Mouse (Mus musculus): ENCODE measurements at regions not wholly inside any gene's neighbourhood (a gene's known extent, or its start where the extent isn't known, plus 50 kb on each side); places are given as distances from the start of the nearest gene placed in this dataset.

DNA sequence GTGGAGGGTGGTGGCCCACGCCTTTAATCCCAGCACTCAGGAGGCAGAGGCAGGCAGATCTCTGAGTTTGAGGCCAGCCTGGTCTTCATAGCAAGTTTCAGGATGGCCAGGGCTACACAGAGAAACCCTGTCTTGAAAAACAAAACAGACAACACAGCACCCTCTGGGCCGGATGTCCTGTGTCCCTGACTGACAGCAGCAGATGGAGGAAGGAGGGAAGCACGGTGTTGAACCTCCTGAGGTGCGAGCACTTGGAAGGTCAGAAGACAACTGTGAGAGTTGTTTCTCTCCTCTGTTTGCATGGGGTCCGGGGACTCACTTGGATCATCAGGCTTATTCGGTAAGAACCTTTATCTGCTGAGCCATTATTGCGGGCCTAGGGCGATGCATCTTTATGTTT, 76.6 kb upstream of the Man2a1 start:
- H3K4me2 ChIP-seq (ENCODE audit: insufficient read depth, low read depth, poor library complexity, severe bottlenecking): no peak overlapping the region
- no peaks in the 10 kb centered on the region for H3K4me1 ChIP-seq (ENCODE audit: control insufficient read depth in 1 of 2, insufficient read depth in 2 of 2)
- H3K4me3 ChIP-seq (replicated peaks in 1 of 3; ENCODE audit: low read depth in 2 of 3, low read length in 2 of 3, poor library complexity in 1 of 3): no peak overlapping the region
- no peak overlapping the region for H3K27ac ChIP-seq (ENCODE audit: insufficient read depth, low read depth)
- no peak for DNase-seq (ENCODE audit: extremely low read depth)
- H3K9me3 ChIP-seq (replicated peaks; ENCODE audit: low read length): peaks cover under 1% of the 10 kb centered on the region
- H3K36me3 ChIP-seq (replicated peaks in 1 of 2; ENCODE audit: control insufficient read depth in 1 of 2, insufficient read depth in 1 of 2, low read length in 1 of 2): no peaks in the 10 kb centered on the region
- H3K9ac ChIP-seq (ENCODE audit: insufficient read depth, low read depth): no peak overlapping the region
- dilution Hi-C loops (cut with MboI; ENCODE audit: extremely low pct_ligation_motif_present, extremely low pct_unique_long_range_greater_than_20kb, low sequenced_read_pairs): no loop called here
- in situ Hi-C loops (cut with MboI; ENCODE audit: low pct_ligation_motif_present, low pct_unique_long_range_greater_than_20kb, low sequenced_read_pairs): no loop called here
- H3K79me2 ChIP-seq (replicated peaks; ENCODE audit: control insufficient read depth, extremely low read depth, insufficient read depth, poor library complexity, severe bottlenecking): no peaks in the 10 kb centered on the region
- TF ChIP-seq MAX (IDR thresholded peaks at IDR 0.05; ENCODE audit: low read length) (no peak), TCF12 (IDR thresholded peaks at IDR 0.05; ENCODE audit: low read depth, low read length) (no peak)
- H3K27me3 ChIP-seq (replicated peaks): no peaks in the 10 kb centered on the region

GRCm38 (mm10) chr17:64527817-64528216, 72.7 kb upstream of the Man2a1 start:
- no peaks in the 10 kb centered on the region for H3K36me3 ChIP-seq (replicated peaks in 1 of 2; ENCODE audit: control insufficient read depth in 1 of 2, insufficient read depth in 1 of 2, low read length in 1 of 2)
- H3K4me3 ChIP-seq (replicated peaks in 1 of 3; ENCODE audit: low read depth in 2 of 3, low read length in 2 of 3, poor library complexity in 1 of 3): no peak overlapping the region
- H3K4me2 ChIP-seq (ENCODE audit: insufficient read depth, low read depth, poor library complexity, severe bottlenecking): no peak overlapping the region
- H3K27ac ChIP-seq (ENCODE audit: insufficient read depth, low read depth): no peak overlapping the region
- TF ChIP-seq RAD21 (IDR thresholded peaks at IDR 0.05; ENCODE audit: low read depth, low read length) (no peak), EP300 (IDR thresholded peaks at IDR 0.05; ENCODE audit: low read length) (no peak), MAX (IDR thresholded peaks at IDR 0.05; ENCODE audit: low read length) (no peak), MEF2A (IDR thresholded peaks at IDR 0.05; ENCODE audit: borderline replicate concordance, low read depth, low read length) (no peak), ZMIZ1 (IDR thresholded peaks at IDR 0.05; ENCODE audit: low read depth, low read length) (no peak), IRF4 (IDR thresholded peaks at IDR 0.05; ENCODE audit: low read depth, low read length) (no peak), ZNF384 (IDR thresholded peaks at IDR 0.05; ENCODE audit: low read depth, low read length) (no peak), NELFE (IDR thresholded peaks at IDR 0.05; ENCODE audit: low read depth, low read length) (no peak)
- no peak for DNase-seq (ENCODE audit: extremely low read depth)
- H3K4me1 ChIP-seq (ENCODE audit: control insufficient read depth in 1 of 2, insufficient read depth in 2 of 2): peaks cover 6 to 14% of the 10 kb centered on the region in 2 experiments; a peak in 3 of 4 replicates
- in situ Hi-C loops (cut with MboI; ENCODE audit: low pct_ligation_motif_present, low pct_unique_long_range_greater_than_20kb, low sequenced_read_pairs): no loop called here
- dilution Hi-C loops (cut with MboI; ENCODE audit: extremely low pct_ligation_motif_present, extremely low pct_unique_long_range_greater_than_20kb, low sequenced_read_pairs): no loop called here
- no peak overlapping the region for H3K9ac ChIP-seq (ENCODE audit: insufficient read depth, low read depth)
- no peaks in the 10 kb centered on the region for H3K79me2 ChIP-seq (replicated peaks; ENCODE audit: control insufficient read depth, extremely low read depth, insufficient read depth, poor library complexity, severe bottlenecking)
- H3K9me3 ChIP-seq (replicated peaks; ENCODE audit: low read length): peaks cover 17% of the 10 kb centered on the region
- H3K27me3 ChIP-seq (replicated peaks): no peaks in the 10 kb centered on the region

DNA sequence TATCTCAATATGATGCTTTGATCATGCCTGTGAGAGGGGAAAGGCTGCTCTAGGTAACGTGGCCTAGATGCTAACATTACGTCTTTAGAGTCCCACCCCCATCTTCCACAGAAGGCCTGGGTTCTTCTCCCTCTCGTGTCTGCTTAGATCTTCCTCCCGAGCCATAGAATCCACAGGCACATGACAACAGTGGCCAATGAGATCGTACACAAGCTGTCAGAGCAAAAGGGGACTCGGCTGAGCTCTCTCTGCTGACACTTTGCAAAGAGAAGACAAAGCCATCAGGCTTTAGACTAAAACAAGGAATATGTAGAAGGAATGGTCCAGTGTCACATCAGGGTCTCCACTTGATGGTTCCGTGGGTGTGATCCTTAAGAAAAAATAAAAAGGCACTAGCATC, 72.1 kb upstream of the Man2a1 start:
- no peak overlapping the region for H3K9ac ChIP-seq (ENCODE audit: insufficient read depth, low read depth)
- in situ Hi-C loops (cut with MboI; ENCODE audit: low pct_ligation_motif_present, low pct_unique_long_range_greater_than_20kb, low sequenced_read_pairs): no loop called here
- peaks cover 6 to 14% of the 10 kb centered on the region in 2 experiments; a peak in 3 of 4 replicates for H3K4me1 ChIP-seq (ENCODE audit: control insufficient read depth in 1 of 2, insufficient read depth in 2 of 2)
- H3K79me2 ChIP-seq (replicated peaks; ENCODE audit: control insufficient read depth, extremely low read depth, insufficient read depth, poor library complexity, severe bottlenecking): no peaks in the 10 kb centered on the region
- no peaks in the 10 kb centered on the region for H3K27me3 ChIP-seq (replicated peaks)
- no peaks in the 10 kb centered on the region for H3K36me3 ChIP-seq (replicated peaks in 1 of 2; ENCODE audit: control insufficient read depth in 1 of 2, insufficient read depth in 1 of 2, low read length in 1 of 2)
- no peak overlapping the region for H3K27ac ChIP-seq (ENCODE audit: insufficient read depth, low read depth)
- TF ChIP-seq UBTF (IDR thresholded peaks at IDR 0.05; ENCODE audit: low read depth, low read length) (no peak), MAFK (IDR thresholded peaks at IDR 0.05; ENCODE audit: insufficient replicate concordance, low read length) (no peak), GABPA (IDR thresholded peaks at IDR 0.05; ENCODE audit: insufficient replicate concordance, low read depth, low read length) (no peak), TCF12 (IDR thresholded peaks at IDR 0.05; ENCODE audit: low read depth, low read length) (no peak), ELF1 (IDR thresholded peaks at IDR 0.05; ENCODE audit: low read depth, low read length) (no peak), MXI1 (IDR thresholded peaks at IDR 0.05; ENCODE audit: low read depth, low read length) (no peak), TBP (conservative IDR thresholded peaks at IDR 0.05; ENCODE audit: low read depth, low read length) (no peak), CHD1 (IDR thresholded peaks at IDR 0.05; ENCODE audit: low read depth, low read length) (no peak), USF2 (conservative IDR thresholded peaks at IDR 0.05; ENCODE audit: low read depth, low read length) (no peak), POLR2AphosphoS2 (IDR thresholded peaks at IDR 0.05; ENCODE audit: low read depth, low read length) (no peak), RCOR1 (conservative IDR thresholded peaks at IDR 0.05; ENCODE audit: low read depth, low read length) (no peak), MAZ (IDR thresholded peaks at IDR 0.05; ENCODE audit: low read depth, low read length) (no peak), E2F4 (IDR thresholded peaks at IDR 0.05; ENCODE audit: insufficient replicate concordance, low read depth, low read length) (no peak), JUND (conservative IDR thresholded peaks at IDR 0.05; ENCODE audit: low read depth, low read length) (no peak), MAX (IDR thresholded peaks at IDR 0.05; ENCODE audit: low read length) (no peak), ETS1 (conservative IDR thresholded peaks at IDR 0.05; ENCODE audit: low read depth, low read length) (no peak), EP300 (IDR thresholded peaks at IDR 0.05; ENCODE audit: low read length) (no peak), USF1 (IDR thresholded peaks at IDR 0.05; ENCODE audit: low read depth, low read length) (no peak)
- H3K4me2 ChIP-seq (ENCODE audit: insufficient read depth, low read depth, poor library complexity, severe bottlenecking): no peak overlapping the region
- no peak for DNase-seq (ENCODE audit: extremely low read depth)
- H3K4me3 ChIP-seq (replicated peaks in 1 of 3; ENCODE audit: low read depth in 2 of 3, low read length in 2 of 3, poor library complexity in 1 of 3): no peak overlapping the region
- dilution Hi-C loops (cut with MboI; ENCODE audit: extremely low pct_ligation_motif_present, extremely low pct_unique_long_range_greater_than_20kb, low sequenced_read_pairs): no loop called here
- H3K9me3 ChIP-seq (replicated peaks; ENCODE audit: low read length): peaks cover 17% of the 10 kb centered on the region
